Mouse (Mus musculus) intestine, embryonic 15.5 days (tissue): ENCODE results near the gene Adgrf3. TPM values are rescaled to one million over a fixed set of nuclear protein-coding genes. Genes with fewer than 3 reads are reported as not detected.

Experiments used
- microRNA counts: library from miRNA; unstranded; fragments of <30 nt; microRNA quantifications from one replicate; lab custom pipeline; 2016
- polyA plus RNA-seq: library from polyadenylated mRNA; unstranded; fragments of >200 nt; fragmentation: Nextera tagmentation; extraction: Ambion mirVana; gene quantifications from 2 replicates; pipeline ENCODE4 v1.2.1, GENCODE M21; 2015

Gene Adgrf3
- polyA plus RNA-seq, 1 experiment from 2014 or later, result 0.38 TPM

MicroRNAs encoded within 50 kb of the gene (microRNA counts, 519-probe panel; counts per million panel counts)
- microRNA mmu-miR-1960 (lab: Ali Mortazavi, UCI), result 1,783 counts per million, percentile 37 among the panel's probes with 10 or more counts

Other genes starting within 250 kb of the Adgrf3 start
- gene Il6, start 192.6 kb downstream of the Adgrf3 start, polyA plus RNA-seq, result 0.40 TPM in 1 of 2 replicates, not detected in the other
- gene Tyms, start 132.1 kb downstream of the Adgrf3 start, polyA plus RNA-seq, result 276 and 288 TPM in 2 replicates
- 0.53 and 0.57 TPM in 2 replicates for gene Garem2, start 100.6 kb downstream of the Adgrf3 start, polyA plus RNA-seq
- gene 3110082J24Rik, start 99.6 kb downstream of the Adgrf3 start, polyA plus RNA-seq, result not detected in 2 replicates
- 178 and 193 TPM in 2 replicates for gene Hadha, start 50.6 kb downstream of the Adgrf3 start, polyA plus RNA-seq
- gene Hadhb, start 50.5 kb downstream of the Adgrf3 start, polyA plus RNA-seq, result 246 and 269 TPM in 2 replicates
- gene Selenoi, start 26.9 kb upstream of the Adgrf3 start, polyA plus RNA-seq, result 37.3 and 38.1 TPM in 2 replicates
- 0.38 and 0.78 TPM in 2 replicates for gene Drc1, start 75.7 kb upstream of the Adgrf3 start, polyA plus RNA-seq